Mouse (Mus musculus) forebrain, embryonic 15.5 days (tissue): ENCODE results near the gene Rnls. TPM values are rescaled to one million over a fixed set of nuclear protein-coding genes. Genes with fewer than 3 reads are reported as not detected.

Experiments used
- ATAC-seq: fragments of 200-750 bp; cut with Nextera tagmentation; replicated peaks from 2 replicates; pipeline ENCODE4 v1.8.0; 2017; ENCODE audit warnings: mild to moderate bottlenecking, moderate TSS enrichment, moderate library complexity
- H3K27ac ChIP-seq: fragments of 300-500 bp; sonication (generic); replicated peaks from 2 replicates; pipeline ENCODE4 v1.5.1; 2015; ENCODE audit warnings: mild to moderate bottlenecking, inconsistent platforms
- H3K27me3 ChIP-seq: fragments of 300-500 bp; sonication (generic); 2 replicates; pipeline ENCODE4 v1.6.1; 2015; ENCODE audit warnings: inconsistent platforms
- H3K36me3 ChIP-seq: fragments of 300-500 bp; sonication (generic); 2 replicates; pipeline ENCODE4 v1.6.1; 2015; ENCODE audit warnings: mild to moderate bottlenecking, inconsistent platforms
- H3K4me1 ChIP-seq: fragments of 300-500 bp; sonication (generic); 2 replicates; pipeline ENCODE4 v1.6.1; 2015; ENCODE audit warnings: inconsistent platforms
- H3K4me2 ChIP-seq: fragments of 300-500 bp; sonication (generic); replicated peaks from 2 replicates; pipeline ENCODE4 v1.6.1; 2015; ENCODE audit warnings: mild to moderate bottlenecking, inconsistent platforms
- H3K4me3 ChIP-seq: fragments of 300-500 bp; sonication (generic); 2 replicates; pipeline ENCODE4 v1.5.1; 2015; ENCODE audit warnings: mild to moderate bottlenecking, inconsistent platforms
- H3K9ac ChIP-seq: fragments of 300-500 bp; sonication (generic); replicated peaks from 2 replicates; pipeline ENCODE4 v1.6.1; 2015; ENCODE audit warnings: mild to moderate bottlenecking, inconsistent platforms
- H3K9me3 ChIP-seq: fragments of 300-500 bp; sonication (generic); 2 replicates; pipeline ENCODE4 v1.6.1; 2016; ENCODE audit warnings: inconsistent platforms
- WGBS: fragments of 180-500 bp; shearing (Covaris S2); methylation state at CpG from one replicate; pipeline ENCODE4 v1.1.7; 2015; ENCODE audit warnings: mixed read lengths; 5-methylcytosine and 5-hydroxymethylcytosine counted together
- polyA plus RNA-seq: library from polyadenylated mRNA; unstranded; fragments of >200 nt; fragmentation: Nextera tagmentation; extraction: Ambion mirVana; gene quantifications from 2 replicates; pipeline ENCODE4 v1.2.1, GENCODE M21; 2015

The Rnls gene
- polyA plus RNA-seq, 1 experiment from 2014 or later = 8.4 TPM

DNA sequence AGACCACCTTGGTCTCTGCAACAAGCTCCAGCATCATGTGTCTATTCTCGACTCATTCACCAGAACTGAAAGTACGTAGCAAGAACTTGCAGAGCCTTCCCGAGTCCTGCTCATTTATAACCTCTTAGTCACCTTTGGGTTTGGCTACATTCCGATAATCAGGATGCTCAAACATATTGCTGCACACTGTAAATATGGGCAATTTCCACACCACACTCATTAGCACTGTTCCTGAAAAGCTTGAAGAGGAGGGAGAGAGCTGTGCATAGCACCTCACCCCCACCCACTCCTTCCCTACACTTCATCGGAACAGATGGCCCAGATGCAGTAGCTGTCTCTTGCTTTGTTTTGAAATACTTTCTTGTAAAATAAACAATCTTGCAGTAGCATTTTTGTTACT, 139.9 kb downstream of the Rnls start:
- Histone ChIP-seq H3K9ac (no peak overlapping the region), H3K9me3 (no peaks in the 10 kb centered on the region), H3K27ac (no peak overlapping the region), H3K4me3 (no peak overlapping the region), H3K4me1 (no peaks in the 10 kb centered on the region), H3K4me2 (no peak overlapping the region), H3K36me3 (no peaks in the 10 kb centered on the region), H3K27me3 (no peaks in the 10 kb centered on the region)
- WGBS = 84% methylated on average over 5 of the region's 5 CpGs
- 0 out of 2 replicates have a peak, but pooled peaks have one; percentile 55 for ATAC-seq

- Histone ChIP-seq H3K4me1 (no peaks in the 10 kb centered on the region), H3K27me3 (no peaks in the 10 kb centered on the region), H3K4me2 (no peak overlapping the region), H3K36me3 (no peaks in the 10 kb centered on the region), H3K9me3 (no peaks in the 10 kb centered on the region), H3K4me3 (no peak overlapping the region), H3K27ac (no peak overlapping the region), H3K9ac (no peak overlapping the region)
- no peak for ATAC-seq
- WGBS = 75% methylated on average over 2 of the region's 2 CpGs
These were observed 147.9 kb downstream of the Rnls start for GRCm38 (mm10) chr19:33244196-33244595.

DNA sequence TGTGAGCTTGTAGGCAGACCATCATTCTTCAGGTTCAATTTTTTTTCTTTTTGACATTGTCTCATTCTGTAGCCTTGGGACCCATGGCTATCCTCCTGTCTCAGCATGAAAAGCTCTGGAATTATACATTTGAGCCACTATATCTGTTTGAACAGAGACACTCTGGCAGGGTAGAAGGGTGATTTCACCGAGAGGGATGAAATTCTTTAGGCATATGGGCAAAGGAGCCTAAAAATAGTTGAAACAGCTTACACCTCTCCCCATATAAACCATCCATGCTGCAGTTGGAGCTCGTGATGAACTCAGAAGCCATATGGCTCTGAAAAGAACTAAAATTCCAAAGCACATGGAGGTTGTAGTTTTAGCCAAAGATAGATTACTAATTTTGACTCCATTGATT, 151.7 kb downstream of the Rnls start:
- ATAC-seq = no peak

GRCm38 (mm10) chr19:33232902-33233301, 159.2 kb downstream of the Rnls start:
- Histone ChIP-seq H3K4me3 (no peak overlapping the region), H3K36me3 (no peaks in the 10 kb centered on the region), H3K27ac (no peak overlapping the region), H3K9ac (no peak overlapping the region), H3K4me1 (no peaks in the 10 kb centered on the region), H3K4me2 (no peak overlapping the region), H3K27me3 (no peaks in the 10 kb centered on the region), H3K9me3 (no peaks in the 10 kb centered on the region)
- ATAC-seq = no peak
- 85% methylated on average over 3 of the region's 3 CpGs for WGBS

More for the DNA sequence above, 151.7 kb downstream of the Rnls start:
- Histone ChIP-seq H3K36me3 (no peaks in the 10 kb centered on the region), H3K9ac (no peak overlapping the region), H3K27me3 (no peaks in the 10 kb centered on the region), H3K4me3 (no peak overlapping the region), H3K4me1 (no peaks in the 10 kb centered on the region), H3K9me3 (no peaks in the 10 kb centered on the region), H3K4me2 (no peak overlapping the region), H3K27ac (no peak overlapping the region)
- WGBS = 86% methylated on average over 2 of the region's 2 CpGs

- Histone ChIP-seq H3K9ac (no peak overlapping the region), H3K9me3 (no peaks in the 10 kb centered on the region), H3K4me3 (no peak overlapping the region), H3K27ac (no peak overlapping the region), H3K4me1 (no peaks in the 10 kb centered on the region), H3K36me3 (no peaks in the 10 kb centered on the region), H3K27me3 (no peaks in the 10 kb centered on the region), H3K4me2 (no peak overlapping the region)
- 58% methylated on average over 6 of the region's 6 CpGs for WGBS
- no peak for ATAC-seq
These were observed 160.8 kb downstream of the Rnls start for GRCm38 (mm10) chr19:33231303-33231702.

- H3K9ac ChIP-seq = no peak overlapping the region
These were observed 165.1 kb downstream of the Rnls start for GRCm38 (mm10) chr19:33227004-33227403.

GRCm38 (mm10) chr19:33225858-33226705, 166.0 kb downstream of the Rnls start:
- H3K9ac ChIP-seq = no peak overlapping the region
- ATAC-seq = no peak
- peaks cover 15% of the 10 kb centered on the region for H3K4me1 ChIP-seq
- WGBS = 67% methylated on average over 5 of the region's 5 CpGs
- H3K27ac ChIP-seq = no peak overlapping the region
- H3K4me2 ChIP-seq = no peak overlapping the region
- no peaks in the 10 kb centered on the region for H3K27me3 ChIP-seq
- H3K4me3 ChIP-seq = no peak overlapping the region
- no peaks in the 10 kb centered on the region for H3K9me3 ChIP-seq
- H3K36me3 ChIP-seq = no peaks in the 10 kb centered on the region

More at GRCm38 (mm10) chr19:33227004-33227403, 165.1 kb downstream of the Rnls start:
- WGBS = 3% methylated on average over 3 of the region's 3 CpGs
- H3K4me3 ChIP-seq = no peak overlapping the region
- H3K27ac ChIP-seq = no peak overlapping the region
- peaks cover 15% of the 10 kb centered on the region for H3K4me1 ChIP-seq
- ATAC-seq = peak; percentile 91
- no peaks in the 10 kb centered on the region for H3K9me3 ChIP-seq
- H3K4me2 ChIP-seq = no peak overlapping the region
- H3K27me3 ChIP-seq = no peaks in the 10 kb centered on the region
- H3K36me3 ChIP-seq = no peaks in the 10 kb centered on the region

GRCm38 (mm10) chr19:33225002-33225376, 167.1 kb downstream of the Rnls start:
- H3K9ac ChIP-seq = no peak overlapping the region
- 93% methylated on average over 9 of the region's 9 CpGs for WGBS
- H3K4me1 ChIP-seq = peaks cover 15% of the 10 kb centered on the region
- H3K36me3 ChIP-seq = no peaks in the 10 kb centered on the region
- H3K4me2 ChIP-seq = no peak overlapping the region
- no peaks in the 10 kb centered on the region for H3K9me3 ChIP-seq
- no peaks in the 10 kb centered on the region for H3K27me3 ChIP-seq
- no peak overlapping the region for H3K27ac ChIP-seq
- H3K4me3 ChIP-seq = no peak overlapping the region
- ATAC-seq = no peak

GRCm38 (mm10) chr19:33224181-33225001, 167.7 kb downstream of the Rnls start:
- no peaks in the 10 kb centered on the region for H3K9me3 ChIP-seq
- H3K4me3 ChIP-seq = peak overlapping the region; percentile 19
- peak overlapping the region; percentile 14; the same call in 1 of the 2 replicates for H3K27ac ChIP-seq
- no peaks in the 10 kb centered on the region for H3K27me3 ChIP-seq
- H3K9ac ChIP-seq = peak overlapping the region; percentile 13; the same call in 1 of the 2 replicates
- peaks cover 15% of the 10 kb centered on the region for H3K4me1 ChIP-seq
- H3K36me3 ChIP-seq = no peaks in the 10 kb centered on the region
- H3K4me2 ChIP-seq = peak overlapping the region; percentile 40
- WGBS = 33% methylated on average over 8 of the region's 8 CpGs
- ATAC-seq = peak; percentile 83

DNA sequence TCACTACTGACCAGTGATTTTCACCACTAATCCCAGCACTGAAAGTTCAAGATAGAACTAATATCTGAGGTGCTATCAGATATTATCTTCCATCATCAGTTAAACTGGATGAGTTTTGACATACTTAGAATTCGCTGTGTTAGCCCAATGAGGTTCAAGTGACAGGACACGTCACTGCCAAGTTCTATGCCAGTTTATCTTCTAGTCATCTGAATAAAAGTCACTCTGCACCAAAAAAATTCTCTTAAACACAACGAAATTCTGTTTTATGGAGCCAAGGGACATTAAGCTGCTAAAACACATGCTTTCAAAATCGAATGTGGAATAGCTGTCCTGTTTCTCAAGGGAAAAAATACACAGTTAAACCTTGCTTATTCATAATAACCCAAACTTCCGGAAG, 168.3 kb downstream of the Rnls start:
- H3K36me3 ChIP-seq = no peaks in the 10 kb centered on the region
- H3K4me2 ChIP-seq = peak overlapping the region; percentile 40
- no peak overlapping the region for H3K9ac ChIP-seq
- 55% methylated on average over 5 of the region's 5 CpGs for WGBS
- peaks cover 15% of the 10 kb centered on the region for H3K4me1 ChIP-seq
- H3K4me3 ChIP-seq = peak overlapping the region; percentile 19
- ATAC-seq = no peak; the same call in 1 of the 2 replicates
- H3K27ac ChIP-seq = 0 out of 2 replicates have a peak overlapping the region, but pooled peaks have one; percentile 9
- no peaks in the 10 kb centered on the region for H3K27me3 ChIP-seq
- H3K9me3 ChIP-seq = no peaks in the 10 kb centered on the region

GRCm38 (mm10) chr19:33223276-33223675, 168.8 kb downstream of the Rnls start:
- no peak overlapping the region for H3K4me3 ChIP-seq
- no peak overlapping the region for H3K9ac ChIP-seq
- ATAC-seq = no peak
- H3K27me3 ChIP-seq = no peaks in the 10 kb centered on the region
- no peak overlapping the region for H3K27ac ChIP-seq
- H3K36me3 ChIP-seq = no peaks in the 10 kb centered on the region
- H3K4me1 ChIP-seq = peaks cover 15% of the 10 kb centered on the region
- H3K4me2 ChIP-seq = no peak overlapping the region
- 46% methylated on average over 6 of the region's 6 CpGs for WGBS
- H3K9me3 ChIP-seq = no peaks in the 10 kb centered on the region

GRCm38 (mm10) chr19:33222595-33223223, 169.4 kb downstream of the Rnls start:
- H3K4me1 ChIP-seq = peaks cover 15% of the 10 kb centered on the region
- WGBS = 29% methylated on average over 12 of the region's 12 CpGs
- H3K9ac ChIP-seq = no peak overlapping the region

More at GRCm38 (mm10) chr19:33222595-33223223, 169.4 kb downstream of the Rnls start:
- no peak for ATAC-seq
- Histone ChIP-seq H3K27ac (no peak overlapping the region), H3K27me3 (no peaks in the 10 kb centered on the region), H3K4me2 (no peak overlapping the region), H3K4me3 (no peak overlapping the region), H3K9me3 (no peaks in the 10 kb centered on the region), H3K36me3 (no peaks in the 10 kb centered on the region)
